Mouse (Mus musculus) E14TG2a.4 (cell line): ENCODE data around the gene Irx5.

Experiments used
- H3K27me3 ChIP-seq: 2 replicates; pipeline ENCODE4 v1.6.1; 2014; ENCODE audit warnings: low read length, control low read depth; ENCODE audit not compliant: insufficient read depth
- H3K36me3 ChIP-seq: 2 replicates; pipeline ENCODE4 v1.6.1; 2014; ENCODE audit warnings: low read length, control low read depth; ENCODE audit not compliant: insufficient read depth
- H3K4me1 ChIP-seq: replicated peaks from 2 replicates; pipeline ENCODE4 v1.6.1; 2014; ENCODE audit warnings: low read depth, low read length, control low read depth
- H3K4me3 ChIP-seq: replicated peaks from 2 replicates; pipeline ENCODE4 v1.5.1; 2014; ENCODE audit warnings: mild to moderate bottlenecking, low read length
- H3K9me3 ChIP-seq: 2 replicates; pipeline ENCODE4 v1.6.1; 2014; ENCODE audit warnings: low read length, control low read depth
- CTCF ChIP-seq: conservative IDR thresholded peaks from 2 replicates; pipeline ENCODE4 v1.5.1; 2014; ENCODE audit warnings: low read length
- NANOG ChIP-seq: IDR thresholded peaks from 2 replicates; pipeline ENCODE4 v1.6.1; 2014; ENCODE audit warnings: borderline replicate concordance, low read length, mixed read lengths
- POU5F1 ChIP-seq: IDR thresholded peaks from 2 replicates; pipeline ENCODE4 v1.6.1; 2014; ENCODE audit warnings: low read length, borderline replicate concordance

Gene Irx5

DNA sequence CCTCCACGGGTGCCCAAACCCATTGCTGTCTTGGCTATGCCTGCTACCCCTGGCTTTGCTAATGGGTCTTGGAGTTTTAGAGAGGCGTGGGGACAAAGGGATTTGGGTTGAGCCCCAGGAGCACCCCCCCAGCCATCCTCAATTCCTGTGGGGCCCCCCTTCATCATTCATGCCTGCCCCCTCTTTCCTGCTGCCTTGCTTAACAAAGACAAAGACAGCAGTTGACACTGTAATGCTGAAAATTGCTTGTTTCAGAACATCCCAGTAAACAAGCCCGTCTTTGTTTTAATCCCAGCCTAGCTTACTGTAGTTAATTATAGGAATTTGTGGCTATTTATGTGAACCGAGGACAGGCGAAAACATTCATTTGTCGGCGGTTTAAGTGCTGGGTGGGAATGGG, 50.7 kb downstream of the Irx5 start:
- no peak for TF ChIP-seq CTCF
- no peak for TF ChIP-seq POU5F1
- TF ChIP-seq NANOG, result no peak
- H3K36me3 ChIP-seq, result no peaks in the 10 kb centered on the region
- no peak overlapping the region for H3K4me3 ChIP-seq
- H3K27me3 ChIP-seq, result no peaks in the 10 kb centered on the region; the same call in 1 of the 2 replicates
- no peaks in the 10 kb centered on the region for H3K4me1 ChIP-seq
- H3K9me3 ChIP-seq, result no peaks in the 10 kb centered on the region

DNA sequence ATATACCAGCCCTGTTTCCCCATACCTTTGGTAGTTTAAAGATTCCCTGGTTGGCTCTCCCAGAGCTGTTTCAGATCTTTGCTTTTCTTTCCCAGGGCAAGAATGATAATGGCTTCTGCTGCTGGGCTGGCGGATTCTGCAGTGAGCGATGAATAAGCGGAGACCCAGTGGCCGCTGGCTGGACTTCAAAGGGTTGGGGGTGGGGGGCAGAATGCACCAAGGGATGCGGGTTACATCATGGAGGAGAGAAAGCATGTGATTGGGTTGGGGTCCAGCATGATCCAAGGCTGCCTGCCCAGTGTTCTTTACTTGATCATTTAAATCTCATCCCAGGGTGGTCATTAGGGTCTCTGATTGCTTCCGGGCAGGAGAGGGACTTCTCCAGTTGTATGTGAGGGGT, 56.2 kb downstream of the Irx5 start:
- Histone ChIP-seq H3K27me3 (peaks cover 4% of the 10 kb centered on the region; the same call in 1 of the 2 replicates), H3K4me3 (no peak overlapping the region), H3K4me1 (no peaks in the 10 kb centered on the region), H3K9me3 (no peaks in the 10 kb centered on the region), H3K36me3 (no peaks in the 10 kb centered on the region)
- TF ChIP-seq POU5F1 (no peak), NANOG (no peak), CTCF (no peak)

DNA sequence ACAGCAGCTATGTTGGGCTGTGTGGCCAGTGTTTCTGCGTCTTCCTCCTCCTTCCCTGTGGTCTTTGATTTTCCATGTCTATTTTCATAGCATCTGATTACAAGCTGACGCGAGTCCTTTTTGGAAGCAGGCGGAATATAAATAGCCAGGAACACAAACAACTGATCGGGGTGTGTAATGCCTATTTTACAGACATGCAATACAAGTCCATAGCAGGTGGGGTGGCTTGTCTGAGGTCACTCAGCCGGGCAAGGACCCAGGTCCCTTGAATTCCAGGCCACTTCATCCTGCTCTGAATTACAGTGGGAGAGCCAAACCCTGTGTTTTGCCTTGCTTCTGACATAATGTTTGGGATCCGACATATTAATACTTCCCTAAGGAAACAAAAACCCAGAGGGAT, 63.2 kb downstream of the Irx5 start:
- no peaks in the 10 kb centered on the region for H3K9me3 ChIP-seq
- no peak for TF ChIP-seq NANOG
- TF ChIP-seq CTCF, result no peak
- TF ChIP-seq POU5F1, result no peak
- no peak overlapping the region for H3K4me3 ChIP-seq
- H3K36me3 ChIP-seq, result no peaks in the 10 kb centered on the region
- H3K4me1 ChIP-seq, result no peaks in the 10 kb centered on the region
- H3K27me3 ChIP-seq, result peaks cover 4% of the 10 kb centered on the region; the same call in 1 of the 2 replicates
